Mouse (Mus musculus) lung, adult 2 months (tissue): ENCODE results near the gene Psen2.

Experiments used
- CTCF ChIP-seq: fragments of 200-500 bp; IDR thresholded peaks from 2 replicates; pipeline ENCODE4 v1.5.1; 2011; ENCODE audit warnings: mild to moderate bottlenecking, low read length, control low read depth; ENCODE audit not compliant: insufficient read depth
- POLR2A ChIP-seq: fragments of 200-500 bp; IDR thresholded peaks from 2 replicates; pipeline ENCODE4 v1.6.1; 2011; ENCODE audit warnings: low read depth, mild to moderate bottlenecking, control low read depth, low read length, borderline replicate concordance; ENCODE audit errors: extremely low read depth

GRCm38 (mm10) chr1:180194781-180195471 is 68.3 kb downstream of the Psen2 start:
- TF ChIP-seq POLR2A = no peak
- no peak for TF ChIP-seq CTCF
